Mouse (Mus musculus): ENCODE measurements around the gene Gm17361.
"Not testable (repeated sequence)": the region's sequence is repeated elsewhere in the genome, so short reads cannot be mapped to it uniquely, and the experiment has no call there.

The Gm17361 gene

DNA sequence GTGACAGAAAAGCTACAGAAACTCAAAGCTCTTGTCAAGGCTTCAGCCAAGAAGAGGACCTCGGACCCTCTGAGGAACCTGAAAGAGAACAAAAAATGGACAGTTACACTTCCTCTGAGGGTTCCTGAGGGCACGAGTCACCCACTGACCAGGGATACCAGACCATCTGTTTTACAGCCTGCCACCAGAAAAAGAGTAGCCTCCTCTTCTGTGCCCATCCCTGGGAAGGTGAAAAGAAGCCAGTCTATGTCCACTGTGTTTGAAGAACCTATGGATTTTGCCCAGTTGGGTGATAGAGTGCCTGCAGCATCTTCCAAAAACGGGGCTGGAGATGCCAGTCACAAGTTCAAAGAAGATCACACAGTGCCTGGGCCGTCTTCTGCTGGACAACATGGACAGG is at the start of gene Gm17361:
Gene Gm17361, plus strand, starts transcription at position 301 of the 400 bp plus-strand sequence.
- not testable (repeated sequence) for DNase-seq
